Mouse (Mus musculus) embryonic facial prominence, embryonic 15.5 days (tissue): ENCODE measurements at regions not wholly inside any gene's neighbourhood (a gene's known extent, or its start where the extent isn't known, plus 50 kb on each side); places are given as distances from the start of the nearest gene placed in this dataset.

Experiments
- ATAC-seq: fragments of 200-750 bp; cut with Nextera tagmentation; 2 replicates; pipeline ENCODE4 v1.8.0; 2017; ENCODE audit warnings: low read depth, moderate TSS enrichment; ENCODE audit not compliant: insufficient number of reproducible peaks, low FRiP score, low TSS enrichment
- H3K27ac ChIP-seq: fragments of 300-500 bp; sonication (generic); replicated peaks from 2 replicates; pipeline ENCODE4 v1.5.1; 2015; ENCODE audit warnings: mild to moderate bottlenecking, inconsistent platforms
- H3K27me3 ChIP-seq: fragments of 300-500 bp; sonication (generic); 2 replicates; pipeline ENCODE4 v1.6.1; 2015; ENCODE audit warnings: inconsistent platforms
- H3K36me3 ChIP-seq: fragments of 300-500 bp; sonication (generic); 2 replicates; pipeline ENCODE4 v1.6.1; 2015; ENCODE audit warnings: mild to moderate bottlenecking, inconsistent platforms
- H3K4me1 ChIP-seq: fragments of 300-500 bp; sonication (generic); 2 replicates; pipeline ENCODE4 v1.6.1; 2015; ENCODE audit warnings: inconsistent platforms
- H3K4me2 ChIP-seq: fragments of 300-500 bp; sonication (generic); replicated peaks from 2 replicates; pipeline ENCODE4 v1.6.1; 2015; ENCODE audit warnings: mild to moderate bottlenecking, inconsistent platforms
- H3K4me3 ChIP-seq: fragments of 300-500 bp; sonication (generic); replicated peaks from 2 replicates; pipeline ENCODE4 v1.5.1; 2015; ENCODE audit warnings: mild to moderate bottlenecking, inconsistent platforms
- H3K9ac ChIP-seq: fragments of 300-500 bp; sonication (generic); 2 replicates; pipeline ENCODE4 v1.6.1; 2015; ENCODE audit warnings: inconsistent platforms
- H3K9me3 ChIP-seq: fragments of 300-500 bp; sonication (generic); replicated peaks from 2 replicates; pipeline ENCODE4 v1.6.1; 2016; ENCODE audit warnings: inconsistent platforms
- WGBS: fragments of 180-500 bp; shearing (Covaris S2); methylation state at CpG from one replicate; pipeline ENCODE4 v1.1.7; 2015; 5-methylcytosine and 5-hydroxymethylcytosine counted together

DNA sequence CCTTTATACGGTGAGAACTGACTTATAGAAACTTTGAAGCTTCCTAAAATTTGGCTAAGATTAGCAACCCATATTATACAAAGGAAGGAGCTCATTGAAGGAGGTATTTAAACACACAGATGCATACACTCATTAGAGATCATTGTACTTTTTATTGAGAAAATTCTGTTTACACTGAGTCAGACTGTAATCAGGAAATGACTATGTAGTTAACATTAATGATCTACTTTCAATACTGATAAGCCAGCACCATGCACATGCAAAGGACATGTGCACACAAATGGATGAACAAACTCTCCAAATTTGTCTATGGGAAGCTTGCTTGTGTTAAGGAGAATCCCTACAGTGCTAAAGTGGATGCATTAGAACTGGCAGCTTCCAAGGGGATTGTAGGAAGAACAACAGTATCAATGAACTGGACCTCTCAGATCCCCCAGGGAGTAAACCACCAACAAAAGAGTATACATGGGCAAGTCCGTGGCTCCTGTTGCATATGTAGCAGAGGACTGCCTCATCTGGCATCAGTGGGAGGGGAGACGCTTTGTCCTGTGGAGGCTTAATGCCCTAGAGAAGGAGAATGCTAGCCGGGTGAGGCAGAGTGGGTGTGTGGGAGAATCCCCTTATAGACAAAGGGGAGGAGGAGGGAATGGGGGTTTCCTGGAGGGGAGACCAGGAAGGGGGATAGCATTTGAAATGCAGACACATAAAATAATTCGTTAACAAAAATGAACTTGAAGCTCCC is 200.0 kb downstream of the Vgll3 start:
- no peak for ATAC-seq
- 43% methylated on average over 5 of the region's 5 CpGs for WGBS

DNA sequence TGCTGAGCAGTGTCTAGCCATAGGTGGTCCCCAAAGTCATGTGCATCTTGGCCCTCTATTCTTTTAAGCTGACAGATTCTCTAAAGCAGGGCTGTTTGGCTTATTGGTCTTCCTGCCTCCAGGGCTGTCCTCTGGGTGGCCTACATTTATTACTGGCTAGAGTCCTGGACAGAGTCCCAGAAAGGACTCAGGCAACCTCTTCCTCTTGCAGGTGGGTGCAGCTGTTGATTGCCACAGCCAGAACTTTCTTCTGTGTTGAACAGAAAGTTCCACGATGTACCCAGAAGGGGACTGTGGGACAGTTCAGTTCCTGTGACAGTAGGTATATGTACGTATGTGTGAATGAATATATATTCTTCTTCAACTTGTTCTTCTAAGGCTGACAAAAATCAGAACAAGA is 202.0 kb downstream of the Vgll3 start:
- WGBS, result 78% methylated on average over 2 of the region's 2 CpGs
- no peak overlapping the region for H3K4me2 ChIP-seq
- no peak overlapping the region for H3K9ac ChIP-seq
- no peaks in the 10 kb centered on the region for H3K4me1 ChIP-seq
- no peaks in the 10 kb centered on the region for H3K9me3 ChIP-seq
- no peaks in the 10 kb centered on the region for H3K27me3 ChIP-seq
- H3K36me3 ChIP-seq, result no peaks in the 10 kb centered on the region
- no peak overlapping the region for H3K4me3 ChIP-seq
- ATAC-seq, result no peak
- H3K27ac ChIP-seq, result no peak overlapping the region

More for the DNA sequence above, 200.0 kb downstream of the Vgll3 start:
- no peaks in the 10 kb centered on the region for H3K27me3 ChIP-seq
- no peaks in the 10 kb centered on the region for H3K9me3 ChIP-seq
- no peaks in the 10 kb centered on the region for H3K4me1 ChIP-seq
- H3K9ac ChIP-seq, result no peak overlapping the region
- no peaks in the 10 kb centered on the region for H3K36me3 ChIP-seq
- H3K4me3 ChIP-seq, result no peak overlapping the region
- H3K27ac ChIP-seq, result no peak overlapping the region
- no peak overlapping the region for H3K4me2 ChIP-seq

DNA sequence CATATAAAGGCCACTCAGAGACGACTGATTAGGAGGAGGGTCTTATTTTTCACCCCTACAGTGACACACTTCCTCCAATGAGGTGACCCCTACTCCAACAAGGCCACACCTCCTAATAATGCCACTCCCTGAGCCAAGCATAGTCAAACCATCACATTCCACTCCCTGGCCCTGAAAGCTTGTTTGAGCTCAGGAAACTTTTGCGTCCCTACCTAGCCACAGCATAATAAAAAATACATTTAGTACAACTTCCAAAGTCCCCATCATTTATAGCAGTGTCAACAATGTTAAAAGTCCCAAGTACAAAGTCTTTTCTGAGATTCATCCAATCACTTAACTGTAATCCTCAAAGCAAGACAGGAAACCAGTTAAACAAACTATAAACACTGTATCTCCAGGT is 208.3 kb downstream of the Vgll3 start:
- H3K4me3 ChIP-seq, result no peak overlapping the region
- ATAC-seq, result no peak
- no peak overlapping the region for H3K27ac ChIP-seq
- H3K9me3 ChIP-seq, result no peaks in the 10 kb centered on the region
- H3K36me3 ChIP-seq, result no peaks in the 10 kb centered on the region
- H3K4me1 ChIP-seq, result no peaks in the 10 kb centered on the region
- 63% methylated on average over 2 of the region's 2 CpGs for WGBS
- H3K27me3 ChIP-seq, result no peaks in the 10 kb centered on the region
- no peak overlapping the region for H3K4me2 ChIP-seq
- no peak overlapping the region for H3K9ac ChIP-seq
